Mouse (Mus musculus): ENCODE results near the gene Fam196a. TPM values are rescaled to one million over a fixed set of nuclear protein-coding genes. Genes with fewer than 3 reads are reported as not detected.

The Fam196a gene
- total and polyA plus RNA-seq, 2 experiments from 2014 or later: 7.9 to 21.2 TPM

DNA sequence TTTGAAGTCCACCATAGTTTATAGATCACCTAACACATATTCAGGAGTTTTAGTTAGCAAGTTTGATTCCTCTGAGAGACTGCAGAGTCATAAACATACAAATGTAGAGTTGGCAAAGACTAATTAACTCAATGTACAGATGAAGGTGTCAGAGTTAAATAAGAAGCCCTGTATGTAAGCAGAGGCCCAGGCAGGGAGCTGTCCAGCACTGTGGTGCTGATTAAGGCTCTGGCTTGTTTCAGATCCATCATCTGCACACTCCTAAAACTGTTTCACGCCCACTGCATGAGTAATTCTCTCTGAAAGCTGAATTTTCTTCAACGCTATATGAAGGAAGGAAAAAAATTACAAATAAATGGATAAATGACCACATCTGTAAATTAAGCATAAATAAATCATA, 74.1 kb downstream of the Fam196a start:
- Histone ChIP-seq H3K4me3 (ENCODE audit: low read length) (no peak overlapping the region), H3K27me3 (ENCODE audit: insufficient read depth, low read length) (no peaks in the 10 kb centered on the region), H3K36me3 (ENCODE audit: insufficient read depth, low read length) (no peaks in the 10 kb centered on the region), H3K27ac (no peak overlapping the region), H3K9me3 (ENCODE audit: low read length) (no peaks in the 10 kb centered on the region), H3K4me2 (ENCODE audit: low read depth, low read length) (no peak overlapping the region), H3K9ac (replicated peaks; ENCODE audit: low read length) (no peak overlapping the region), H3K4me1 (ENCODE audit: insufficient read depth, low read length) (no peaks in the 10 kb centered on the region)
- WGBS: 85% methylated on average over 2 of the region's 2 CpGs
- ATAC-seq: no peak
- no peak for TF ChIP-seq CTCF (IDR thresholded peaks at IDR 0.05; ENCODE audit: low read depth)
- peak; percentile 28 for DNase-seq (ENCODE audit: low spot score)

DNA sequence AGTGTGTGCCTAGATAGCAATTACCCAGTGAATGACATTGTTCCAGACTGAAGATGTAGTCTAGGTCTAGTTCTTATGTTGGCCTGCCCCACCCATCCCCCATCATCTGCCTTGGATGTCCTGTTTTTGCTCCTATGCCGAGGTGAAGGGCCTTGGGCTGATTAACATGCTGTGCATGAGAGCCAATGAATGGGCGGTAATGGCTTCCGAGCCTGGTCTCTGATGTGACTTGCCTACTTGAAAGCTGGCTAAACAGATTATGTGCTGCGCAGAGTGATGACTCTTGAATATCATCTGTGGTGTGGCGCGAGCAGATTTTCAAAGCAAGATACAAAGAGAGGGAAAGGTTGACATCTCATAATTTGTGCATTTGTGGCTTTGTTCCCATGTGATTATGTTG, 76.2 kb downstream of the Fam196a start:
- Histone ChIP-seq H3K27me3 (ENCODE audit: insufficient read depth, low read length) (no peaks in the 10 kb centered on the region), H3K4me2 (ENCODE audit: low read depth, low read length) (no peak overlapping the region), H3K4me1 (ENCODE audit: insufficient read depth, low read length) (no peaks in the 10 kb centered on the region), H3K27ac (no peak overlapping the region), H3K9ac (replicated peaks; ENCODE audit: low read length) (no peak overlapping the region), H3K36me3 (ENCODE audit: insufficient read depth, low read length) (no peaks in the 10 kb centered on the region), H3K4me3 (ENCODE audit: low read length) (no peak overlapping the region), H3K9me3 (ENCODE audit: low read length) (no peaks in the 10 kb centered on the region)
- 54% methylated on average over 6 of the region's 6 CpGs for WGBS
- no peak for TF ChIP-seq CTCF (IDR thresholded peaks at IDR 0.05; ENCODE audit: low read depth)
- ATAC-seq (no peak; the same call in 1 of the 2 replicates), DNase-seq (ENCODE audit: low spot score) (no peak)

DNA sequence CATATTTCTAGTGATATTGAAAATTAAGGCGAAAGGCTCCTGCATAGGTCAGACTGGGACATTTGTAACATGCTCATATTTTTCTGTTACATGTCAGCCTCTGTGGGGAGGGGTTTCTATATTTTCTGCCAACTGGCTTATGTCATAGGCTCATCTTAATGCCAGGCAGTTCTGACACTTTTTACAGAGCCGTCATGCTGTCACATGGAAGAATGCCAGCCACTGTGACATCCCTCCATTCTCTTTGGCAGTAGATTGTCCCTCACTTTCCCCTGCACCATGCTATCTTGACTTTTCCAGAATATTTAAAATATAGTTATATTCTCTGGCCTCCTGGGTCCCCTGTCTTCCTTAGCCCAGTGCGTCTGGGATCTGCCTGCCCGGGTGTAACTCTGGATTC, 95.5 kb downstream of the Fam196a start:
- Histone ChIP-seq H3K9ac (replicated peaks; ENCODE audit: low read length) (no peak overlapping the region), H3K4me3 (ENCODE audit: low read length) (no peak overlapping the region), H3K27ac (no peak overlapping the region), H3K4me1 (ENCODE audit: insufficient read depth, low read length) (no peaks in the 10 kb centered on the region), H3K4me2 (ENCODE audit: low read depth, low read length) (no peak overlapping the region), H3K9me3 (ENCODE audit: low read length) (no peaks in the 10 kb centered on the region), H3K36me3 (ENCODE audit: insufficient read depth, low read length) (no peaks in the 10 kb centered on the region), H3K27me3 (ENCODE audit: insufficient read depth, low read length) (no peaks in the 10 kb centered on the region)
- 70% methylated on average over 4 of the region's 4 CpGs for WGBS
- no peak for TF ChIP-seq CTCF (IDR thresholded peaks at IDR 0.05; ENCODE audit: low read depth)
- DNase-seq (ENCODE audit: low spot score) (peak; percentile 52), ATAC-seq (no peak)

- peak; percentile 10 for DNase-seq (ENCODE audit: low spot score)
- no peak for ATAC-seq
- no peaks in the 10 kb centered on the region for H3K36me3 ChIP-seq (ENCODE audit: insufficient read depth, low read length)
- H3K4me2 ChIP-seq (ENCODE audit: low read depth, low read length): no peak overlapping the region
- H3K4me3 ChIP-seq (ENCODE audit: low read length): no peak overlapping the region
- H3K27ac ChIP-seq: no peak overlapping the region
- no peaks in the 10 kb centered on the region for H3K9me3 ChIP-seq (ENCODE audit: low read length)
- TF ChIP-seq CTCF (IDR thresholded peaks at IDR 0.05; ENCODE audit: low read depth): no peak
- 75% methylated on average over 2 of the region's 2 CpGs for WGBS
- no peaks in the 10 kb centered on the region for H3K27me3 ChIP-seq (ENCODE audit: insufficient read depth, low read length)
- H3K4me1 ChIP-seq (ENCODE audit: insufficient read depth, low read length): no peaks in the 10 kb centered on the region
- no peak overlapping the region for H3K9ac ChIP-seq (replicated peaks; ENCODE audit: low read length)
Observed at GRCm38 (mm10) chr7:134840066-134840465, 98.2 kb downstream of the Fam196a start.

All from hindbrain, postnatal 0 days (tissue).